Mouse (Mus musculus) neural tube, embryonic 14.5 days (tissue): Measurements from ENCODE around the gene Snd1. TPM values are rescaled to one million over a fixed set of nuclear protein-coding genes. Genes with fewer than 3 reads are reported as not detected.

Experiments used
- ATAC-seq: fragments of 200-750 bp; cut with Nextera tagmentation; 2 replicates; pipeline ENCODE4 v1.8.0; 2017; ENCODE audit warnings: low read depth, mild to moderate bottlenecking, moderate TSS enrichment, moderate library complexity
- H3K27ac ChIP-seq: fragments of 300-500 bp; sonication (generic); 2 replicates; pipeline ENCODE4 v1.5.1; 2014; ENCODE audit warnings: low read depth, mild to moderate bottlenecking, control low read depth, low read length, moderate library complexity, mixed read lengths
- H3K27me3 ChIP-seq: fragments of 300-500 bp; sonication (generic); 2 replicates; pipeline ENCODE4 v1.6.1; 2014; ENCODE audit warnings: low read length; ENCODE audit not compliant: control insufficient read depth, insufficient read depth
- H3K36me3 ChIP-seq: fragments of 300-500 bp; sonication (generic); 2 replicates; pipeline ENCODE4 v1.6.1; 2014; ENCODE audit warnings: low read length, mixed read lengths; ENCODE audit not compliant: control insufficient read depth, insufficient read depth
- H3K4me1 ChIP-seq: fragments of 300-500 bp; sonication (generic); 2 replicates; pipeline ENCODE4 v1.6.1; 2014; ENCODE audit warnings: low read length; ENCODE audit not compliant: control insufficient read depth, insufficient read depth
- H3K4me2 ChIP-seq: fragments of 300-500 bp; sonication (generic); 2 replicates; pipeline ENCODE4 v1.6.1; 2014; ENCODE audit warnings: mild to moderate bottlenecking, low read depth, low read length, control low read depth
- H3K4me3 ChIP-seq: fragments of 300-500 bp; sonication (generic); 2 replicates; pipeline ENCODE4 v1.5.1; 2014; ENCODE audit warnings: low read depth, low read length, control low read depth, mixed read lengths
- H3K9ac ChIP-seq: fragments of 300-500 bp; sonication (generic); replicated peaks from 2 replicates; pipeline ENCODE4 v1.6.1; 2014; ENCODE audit warnings: low read depth, mild to moderate bottlenecking, control low read depth, low read length, mixed read lengths
- H3K9me3 ChIP-seq: fragments of 300-500 bp; sonication (generic); 2 replicates; pipeline ENCODE4 v1.6.1; 2016; ENCODE audit warnings: low read length; ENCODE audit not compliant: control insufficient read depth
- WGBS: fragments of 180-500 bp; shearing (Covaris S2); extraction: QIAGEN DNeasy Blood & Tissue Kit; methylation state at CpG from one replicate; pipeline ENCODE4 v1.1.7; 2014; 5-methylcytosine and 5-hydroxymethylcytosine counted together
- polyA plus RNA-seq: library from polyadenylated mRNA; unstranded; fragments of >200 nt; fragmentation: Nextera tagmentation; extraction: Ambion mirVana; gene quantifications from 2 replicates; pipeline ENCODE4 v1.2.1, GENCODE M21; 2014

The Snd1 gene
- polyA plus RNA-seq, 1 experiment from 2014 or later: 73.8 TPM

DNA sequence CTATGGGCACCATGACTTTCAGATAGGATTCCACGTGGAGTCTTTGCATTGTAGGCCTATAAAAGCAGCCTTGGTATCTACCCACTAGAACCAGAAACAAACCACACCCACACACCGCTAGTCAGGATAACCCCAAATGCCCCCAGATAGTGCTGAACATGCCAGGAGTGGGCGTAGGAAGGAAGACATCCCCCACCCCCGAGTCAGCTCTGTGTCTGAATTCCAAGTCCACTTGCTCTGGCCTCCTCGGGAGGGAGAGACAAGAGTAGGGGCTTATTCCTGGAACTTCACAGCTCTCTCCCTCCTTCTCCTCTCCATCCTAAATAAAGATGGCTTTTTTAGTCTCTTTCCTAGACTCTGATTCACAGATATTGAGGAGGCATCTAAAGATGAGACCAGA is 494.7 kb downstream of the Snd1 start:
- Histone ChIP-seq H3K4me2 (no peak overlapping the region), H3K9me3 (no peaks in the 10 kb centered on the region), H3K27me3 (no peaks in the 10 kb centered on the region), H3K27ac (no peak overlapping the region), H3K4me1 (no peaks in the 10 kb centered on the region), H3K4me3 (no peak overlapping the region), H3K36me3 (no peaks in the 10 kb centered on the region), H3K9ac (no peak overlapping the region)
- 59% methylated on average over 5 of the region's 5 CpGs for WGBS
- no peak for ATAC-seq

DNA sequence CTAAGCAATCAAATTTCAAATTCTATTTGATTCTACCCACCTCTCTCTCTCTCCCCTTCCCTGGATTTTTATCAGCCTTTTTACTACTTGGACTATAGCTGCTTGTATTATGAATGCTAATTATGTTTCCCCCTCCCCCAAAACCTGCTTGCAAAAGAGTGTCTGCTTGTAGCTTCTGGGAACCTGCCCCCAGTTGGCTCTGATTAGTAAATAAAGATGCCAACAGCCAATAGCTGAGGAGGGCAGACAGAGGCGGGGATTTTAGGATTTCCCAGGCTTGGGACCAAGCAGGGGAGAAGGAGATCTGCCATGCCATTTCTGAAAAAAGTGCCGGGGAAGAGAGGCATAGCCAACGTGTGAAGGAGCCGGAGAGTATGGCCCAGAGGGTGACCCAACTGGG is 495.8 kb downstream of the Snd1 start:
- H3K36me3 ChIP-seq: no peaks in the 10 kb centered on the region
- no peaks in the 10 kb centered on the region for H3K27me3 ChIP-seq
- no peak overlapping the region for H3K9ac ChIP-seq
- H3K27ac ChIP-seq: no peak overlapping the region
- 61% methylated on average over 4 of the region's 4 CpGs for WGBS
- no peak overlapping the region for H3K4me2 ChIP-seq
- H3K4me3 ChIP-seq: no peak overlapping the region
- ATAC-seq: no peak
- no peaks in the 10 kb centered on the region for H3K4me1 ChIP-seq
- H3K9me3 ChIP-seq: no peaks in the 10 kb centered on the region

- Histone ChIP-seq H3K4me3 (no peak overlapping the region), H3K4me2 (no peak overlapping the region), H3K27me3 (no peaks in the 10 kb centered on the region; the same call in 1 of the 2 replicates), H3K27ac (no peak overlapping the region), H3K9ac (no peak overlapping the region), H3K4me1 (no peaks in the 10 kb centered on the region), H3K36me3 (no peaks in the 10 kb centered on the region), H3K9me3 (no peaks in the 10 kb centered on the region)
- ATAC-seq: no peak
- 90% methylated on average over 3 of the region's 3 CpGs for WGBS
Observed at GRCm38 (mm10) chr6:28974498-28974897, 499.6 kb downstream of the Snd1 start.

DNA sequence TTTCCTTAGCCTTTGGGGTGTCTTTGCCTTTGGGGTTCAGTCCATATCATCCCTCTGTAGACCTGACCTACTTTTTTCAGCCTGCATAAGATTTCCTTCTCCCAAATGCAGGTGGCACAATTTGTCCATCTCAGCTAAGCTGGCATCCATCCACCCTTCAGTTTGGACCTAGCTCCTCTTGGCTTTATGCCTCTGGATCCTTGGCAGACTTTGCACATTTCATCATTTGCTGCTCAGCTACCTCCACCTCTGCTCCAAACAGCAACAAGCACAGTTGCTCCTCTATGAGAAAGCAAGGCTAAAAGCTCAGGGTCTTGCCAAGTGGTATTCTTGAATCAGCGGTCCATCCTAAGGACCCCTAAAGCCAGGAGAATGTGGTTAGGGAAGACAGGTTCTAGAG is 500.2 kb downstream of the Snd1 start:
- Histone ChIP-seq H3K4me3 (no peak overlapping the region), H3K27ac (no peak overlapping the region), H3K27me3 (no peaks in the 10 kb centered on the region; the same call in 1 of the 2 replicates), H3K4me1 (peaks cover 4% of the 10 kb centered on the region; the same call in 1 of the 2 replicates), H3K36me3 (no peaks in the 10 kb centered on the region), H3K9ac (no peak overlapping the region), H3K9me3 (no peaks in the 10 kb centered on the region), H3K4me2 (no peak overlapping the region)
- no peak for ATAC-seq
- 77% methylated on average over 1 of the region's 1 CpGs for WGBS

DNA sequence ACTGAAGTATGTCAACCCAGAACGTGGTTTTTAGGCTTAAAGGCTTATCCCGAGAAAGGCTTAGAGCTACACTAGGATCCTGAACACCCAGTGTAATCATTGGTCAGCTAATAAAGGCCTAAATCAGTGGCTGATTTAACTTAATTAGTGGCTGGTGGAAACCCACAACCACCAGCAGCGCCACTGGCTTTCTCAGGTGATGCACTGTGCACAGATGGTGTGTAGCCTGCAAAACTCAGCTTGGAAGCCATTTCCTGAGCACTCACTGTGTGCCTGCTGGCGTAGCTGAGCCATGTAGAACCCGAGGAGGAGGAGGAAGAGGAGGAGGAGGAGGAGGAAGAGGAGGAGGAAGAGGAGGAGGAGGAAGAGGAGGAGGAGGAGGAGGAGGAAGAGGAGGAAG is 503.1 kb downstream of the Snd1 start:
- Histone ChIP-seq H3K36me3 (no peaks in the 10 kb centered on the region), H3K9ac (no peak overlapping the region), H3K27me3 (no peaks in the 10 kb centered on the region; the same call in 1 of the 2 replicates), H3K4me1 (peaks cover 18% of the 10 kb centered on the region; the same call in 1 of the 2 replicates), H3K9me3 (no peaks in the 10 kb centered on the region), H3K4me3 (no peak overlapping the region), H3K27ac (no peak overlapping the region), H3K4me2 (no peak overlapping the region)
- 64% methylated on average over 4 of the region's 5 CpGs for WGBS
- ATAC-seq: no peak

DNA sequence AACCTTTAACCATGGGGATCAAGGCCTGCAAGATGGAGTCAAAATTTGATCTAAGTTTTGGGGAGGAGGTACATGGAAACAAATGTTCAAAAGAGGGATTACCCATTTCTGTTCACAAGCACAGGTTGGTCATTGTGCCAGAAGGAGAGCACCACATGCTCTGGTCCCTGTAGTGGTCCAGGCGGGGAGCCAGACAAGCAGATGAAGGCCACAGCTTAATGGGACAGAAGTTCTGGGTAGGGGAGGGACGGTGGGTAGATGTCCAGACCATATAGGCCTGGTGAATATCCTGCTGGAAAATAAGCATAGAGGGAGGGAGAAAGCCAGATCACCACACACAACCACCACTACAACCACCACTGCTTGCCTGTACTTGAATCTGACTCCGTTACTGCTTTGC is 503.9 kb downstream of the Snd1 start:
- H3K4me2 ChIP-seq: no peak overlapping the region
- H3K9me3 ChIP-seq: no peaks in the 10 kb centered on the region
- no peak overlapping the region for H3K4me3 ChIP-seq
- 92% methylated on average over 3 of the region's 3 CpGs for WGBS
- H3K36me3 ChIP-seq: no peaks in the 10 kb centered on the region
- H3K4me1 ChIP-seq: peaks cover 18% of the 10 kb centered on the region; the same call in 1 of the 2 replicates
- no peak overlapping the region for H3K9ac ChIP-seq
- no peaks in the 10 kb centered on the region; the same call in 1 of the 2 replicates for H3K27me3 ChIP-seq
- no peak overlapping the region for H3K27ac ChIP-seq
- ATAC-seq: no peak

DNA sequence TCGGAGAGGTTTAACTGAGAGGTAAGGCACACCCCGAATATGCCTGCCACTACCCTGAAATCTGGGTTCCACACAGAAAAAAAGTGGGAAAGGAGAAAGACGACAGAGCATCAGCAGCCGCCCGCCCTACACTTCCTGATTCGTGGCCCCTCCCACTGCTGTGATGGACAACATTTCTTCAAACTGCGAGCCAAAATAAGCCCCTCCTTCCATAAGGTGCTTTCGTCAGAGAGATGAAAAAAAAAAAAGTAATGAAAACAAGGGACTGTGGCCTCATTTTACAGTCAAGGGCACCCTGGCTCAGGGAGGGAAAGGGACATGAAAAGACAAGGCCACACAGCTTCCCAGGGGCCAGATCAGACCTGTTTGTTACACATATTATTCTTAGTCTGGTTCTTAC is 504.6 kb downstream of the Snd1 start:
- H3K36me3 ChIP-seq: no peaks in the 10 kb centered on the region
- no peak overlapping the region for H3K27ac ChIP-seq
- WGBS: 76% methylated on average over 8 of the region's 8 CpGs
- no peaks in the 10 kb centered on the region; the same call in 1 of the 2 replicates for H3K27me3 ChIP-seq
- ATAC-seq: no peak
- no peaks in the 10 kb centered on the region for H3K9me3 ChIP-seq
- no peak overlapping the region for H3K9ac ChIP-seq
- peaks cover 18% of the 10 kb centered on the region; the same call in 1 of the 2 replicates for H3K4me1 ChIP-seq
- H3K4me2 ChIP-seq: no peak overlapping the region
- H3K4me3 ChIP-seq: no peak overlapping the region

DNA sequence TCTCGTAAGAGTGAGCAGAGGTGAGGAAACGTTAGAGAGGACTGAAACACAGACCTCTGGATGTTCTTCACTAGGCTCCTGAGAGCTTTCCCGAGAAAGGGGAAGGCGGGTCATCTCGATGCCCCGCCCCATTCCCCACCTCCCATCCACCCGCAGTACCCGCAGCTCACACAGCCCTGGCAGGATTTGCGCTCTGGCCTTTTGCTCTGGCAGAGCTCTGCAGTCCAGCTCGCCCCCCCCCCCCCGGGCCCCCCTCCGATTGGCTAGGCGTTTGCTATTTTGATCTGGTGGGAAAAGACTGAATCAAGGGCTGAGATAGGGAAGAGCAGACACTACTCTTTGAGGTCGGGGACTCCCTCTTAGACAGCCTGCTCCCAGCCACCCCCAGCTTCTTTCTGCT is 505.3 kb downstream of the Snd1 start:
- peak overlapping the region; percentile 78 for H3K4me2 ChIP-seq
- H3K9me3 ChIP-seq: no peaks in the 10 kb centered on the region
- H3K4me3 ChIP-seq: peak overlapping the region; percentile 44
- peak overlapping the region; percentile 78 for H3K27ac ChIP-seq
- H3K36me3 ChIP-seq: no peaks in the 10 kb centered on the region
- WGBS: 3% methylated on average over 14 of the region's 14 CpGs
- H3K4me1 ChIP-seq: peaks cover 18% of the 10 kb centered on the region; the same call in 1 of the 2 replicates
- no peaks in the 10 kb centered on the region; the same call in 1 of the 2 replicates for H3K27me3 ChIP-seq
- peak overlapping the region; percentile 72 for H3K9ac ChIP-seq
- peak; percentile 39; the same call in 1 of the 2 replicates for ATAC-seq

DNA sequence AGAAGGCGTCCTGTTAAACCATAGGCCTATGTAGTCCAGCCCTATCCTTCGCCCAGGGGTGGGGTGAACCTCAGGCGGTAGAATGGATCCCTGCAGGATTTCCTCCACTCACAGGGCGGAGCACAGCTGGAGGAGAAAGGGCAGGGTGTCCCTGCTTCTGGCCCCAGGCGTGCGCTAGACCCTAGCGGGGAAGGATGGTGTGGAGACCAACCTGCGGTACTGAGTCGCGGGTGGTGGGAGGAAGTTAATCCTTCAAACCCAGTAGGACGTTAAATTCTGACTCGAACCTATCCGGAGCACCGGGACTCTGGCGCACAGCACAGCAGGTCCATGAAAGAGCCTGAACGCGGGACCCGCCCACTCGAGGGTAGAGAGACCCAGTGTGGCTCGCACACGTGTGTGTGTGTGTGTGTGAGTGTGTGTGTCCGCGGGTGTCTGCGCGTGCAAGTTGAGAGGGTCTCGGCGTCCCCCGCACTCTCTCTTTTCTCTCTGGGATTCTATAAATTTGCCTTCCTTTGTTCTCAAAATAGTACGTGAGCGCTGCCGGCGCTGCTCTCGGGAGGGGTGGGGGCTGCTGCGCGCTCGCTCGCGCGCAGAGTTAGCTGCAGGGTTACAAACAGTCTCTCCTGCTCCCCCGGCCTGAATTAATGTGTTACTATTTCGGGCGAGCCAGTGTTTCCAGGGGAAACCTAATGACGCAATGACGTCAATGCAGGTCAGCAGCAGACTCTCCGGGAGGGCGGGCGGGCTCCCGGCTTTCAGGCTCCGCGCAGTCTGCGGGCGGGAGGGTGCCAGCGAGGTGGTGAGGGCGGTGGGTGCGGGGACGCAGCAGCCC is 506.0 kb downstream of the Snd1 start:
- peak overlapping the region; percentile 72 for H3K9ac ChIP-seq
- peak; percentile 87 for ATAC-seq
- WGBS: under 1% methylated on average over 56 of the region's 56 CpGs
- no peaks in the 10 kb centered on the region; the same call in 1 of the 2 replicates for H3K27me3 ChIP-seq
- H3K4me2 ChIP-seq: peak overlapping the region; percentile 78
- peak overlapping the region; percentile 78 for H3K27ac ChIP-seq
- no peaks in the 10 kb centered on the region for H3K9me3 ChIP-seq
- peak overlapping the region; percentile 44 for H3K4me3 ChIP-seq
- H3K36me3 ChIP-seq: no peaks in the 10 kb centered on the region
- H3K4me1 ChIP-seq: peaks cover 18% of the 10 kb centered on the region; the same call in 1 of the 2 replicates
